Mouse (Mus musculus): Measurements from ENCODE around the gene Cyp4v3.

GRCm38 (mm10) chr8:45295276-45295675 lies 37.7 kb downstream of the Cyp4v3 start:
- TF ChIP-seq POLR2A (IDR thresholded peaks at IDR 0.05; ENCODE audit: low read depth, low read length) (no peak), CTCF (conservative IDR thresholded peaks at IDR 0.05; ENCODE audit: insufficient read depth, insufficient read length, low read depth, low read length) (no peak)

Measured in kidney, adult 2 months (tissue).